Mouse (Mus musculus): ENCODE measurements around the gene Sgcg. TPM values are rescaled to one million over a fixed set of nuclear protein-coding genes. Genes with fewer than 3 reads are reported as not detected.
A peak's percentile ranks its signal among the peaks of the same experiment; 100 is the strongest.

Gene Sgcg
- total RNA-seq (2021): not detected
- long read RNA-seq, experiment 1: 0 reads
- long read RNA-seq, experiment 2: 0 reads

- DNase-seq (ENCODE audit: low spot score in 2 of 2): no peak
These were observed at the start of gene Sgcg for GRCm38 (mm10) chr14:61258352-61258751. Sgcg (minus strand) TSS chr14:61258490.

DNA sequence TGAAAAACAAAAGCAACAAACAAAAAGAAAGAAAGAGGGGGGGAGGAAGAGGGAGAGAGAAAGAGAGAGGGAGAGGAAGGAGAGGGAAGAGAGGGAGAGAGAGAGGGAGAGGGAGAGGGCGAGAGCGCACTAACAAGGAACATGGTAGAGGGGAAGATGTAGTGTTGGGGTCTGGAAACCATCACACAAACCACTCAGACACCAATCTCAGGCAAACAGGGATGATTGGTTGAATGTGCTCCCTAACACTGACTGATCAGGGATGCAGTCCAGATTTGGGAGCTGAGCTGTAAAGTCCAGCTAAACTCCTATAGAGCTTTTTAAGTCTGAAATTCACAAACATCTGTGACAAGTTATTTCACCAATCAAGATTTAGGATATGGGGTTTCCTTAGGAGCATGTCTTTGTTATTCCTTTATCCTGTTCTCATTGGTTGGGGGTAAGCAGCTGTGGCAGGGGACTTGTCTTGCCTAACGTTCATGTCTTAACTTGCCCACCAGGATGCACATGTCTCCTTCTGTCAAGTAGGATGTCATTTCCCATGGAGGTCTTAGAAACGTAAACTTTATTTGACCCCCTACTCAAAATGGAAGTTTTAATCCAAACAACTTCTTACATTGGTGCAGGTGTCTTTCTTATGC is 45.8 kb upstream of the Sgcg start:
- DNase-seq (ENCODE audit: low spot score in 2 of 2): no peak
- intact Hi-C loops (cut with DNase I): no loop called here

More at GRCm38 (mm10) chr14:61258352-61258751, at the start of gene Sgcg:
- intact Hi-C loops (cut with DNase I): no loop called here

- DNase-seq (ENCODE audit: low spot score in 2 of 2): no peak
- intact Hi-C loops (cut with DNase I): no loop called here
These were observed 44.1 kb upstream of the Sgcg start for GRCm38 (mm10) chr14:61302428-61302827.

DNA sequence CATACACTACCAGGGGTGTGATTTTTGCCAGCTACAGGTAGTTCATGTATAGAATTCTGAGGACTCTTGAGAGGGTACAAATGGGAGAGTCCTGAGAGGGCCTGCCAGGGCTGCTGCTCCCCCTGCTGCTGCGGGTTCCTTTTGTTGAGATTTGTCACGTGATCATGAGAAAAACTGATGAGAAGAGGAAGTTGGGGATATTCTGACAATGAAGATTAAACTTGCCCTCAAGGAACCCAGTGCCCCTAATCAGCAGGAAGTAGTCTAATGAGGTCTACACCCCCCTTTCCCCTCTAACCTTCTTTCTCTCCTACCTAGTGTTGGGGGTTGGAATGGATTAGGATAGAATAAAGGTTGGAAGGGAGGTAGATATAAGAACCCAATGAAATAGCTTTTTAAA is 43.0 kb upstream of the Sgcg start:
- intact Hi-C loops (cut with DNase I): no loop called here
- DNase-seq (ENCODE audit: low spot score in 2 of 2): no peak

DNA sequence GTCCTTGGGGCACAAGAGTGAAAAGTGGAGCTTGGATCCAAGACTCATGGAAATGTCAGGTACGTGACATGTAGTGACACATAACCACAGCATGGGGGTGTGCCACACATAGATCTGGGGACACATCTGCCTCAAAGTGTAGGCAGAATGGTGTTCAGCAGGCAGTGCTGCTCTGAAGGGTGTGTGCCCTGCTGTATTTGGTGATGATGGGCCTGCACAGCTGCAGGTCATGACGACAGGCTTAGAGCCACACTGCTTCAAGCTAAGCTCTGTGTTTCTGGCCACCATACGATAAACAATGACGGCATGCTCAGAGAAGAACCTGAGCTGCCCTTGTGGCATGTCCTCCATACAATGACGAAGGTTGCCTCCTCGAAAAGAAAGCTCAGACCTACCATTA is 41.5 kb upstream of the Sgcg start:
- DNase-seq (ENCODE audit: low spot score in 2 of 2): no peak
- intact Hi-C loops (cut with DNase I): no loop called here

GRCm38 (mm10) chr14:61294738-61295079 is 36.4 kb upstream of the Sgcg start:
- DNase-seq (ENCODE audit: low spot score in 2 of 2): peak; percentile 61 to 62
- intact Hi-C loops (cut with DNase I): loop anchor here (5.0 kb wide), 3 partner anchors 52 to 497 kb away; no protein-coding TSS in a partner anchor

- peak; percentile 64 to 69 for DNase-seq (ENCODE audit: low spot score in 2 of 2)
- intact Hi-C loops (cut with DNase I): loop anchor here (5.0 kb wide), 3 partner anchors 52 to 497 kb away; no protein-coding TSS in a partner anchor
These were observed 35.8 kb upstream of the Sgcg start for GRCm38 (mm10) chr14:61293884-61294737.

GRCm38 (mm10) chr14:61290664-61291063 is 32.4 kb upstream of the Sgcg start:
- intact Hi-C loops (cut with DNase I): loop anchor here (5.0 kb wide), 3 partner anchors 48 to 493 kb away; no protein-coding TSS in a partner anchor

GRCm38 (mm10) chr14:61288606-61289286 is 30.5 kb upstream of the Sgcg start:
- DNase-seq (ENCODE audit: low spot score in 2 of 2): no peak
- intact Hi-C loops (cut with DNase I): no loop called here

More at GRCm38 (mm10) chr14:61290664-61291063, 32.4 kb upstream of the Sgcg start:
- no peak for DNase-seq (ENCODE audit: low spot score in 2 of 2)

DNA sequence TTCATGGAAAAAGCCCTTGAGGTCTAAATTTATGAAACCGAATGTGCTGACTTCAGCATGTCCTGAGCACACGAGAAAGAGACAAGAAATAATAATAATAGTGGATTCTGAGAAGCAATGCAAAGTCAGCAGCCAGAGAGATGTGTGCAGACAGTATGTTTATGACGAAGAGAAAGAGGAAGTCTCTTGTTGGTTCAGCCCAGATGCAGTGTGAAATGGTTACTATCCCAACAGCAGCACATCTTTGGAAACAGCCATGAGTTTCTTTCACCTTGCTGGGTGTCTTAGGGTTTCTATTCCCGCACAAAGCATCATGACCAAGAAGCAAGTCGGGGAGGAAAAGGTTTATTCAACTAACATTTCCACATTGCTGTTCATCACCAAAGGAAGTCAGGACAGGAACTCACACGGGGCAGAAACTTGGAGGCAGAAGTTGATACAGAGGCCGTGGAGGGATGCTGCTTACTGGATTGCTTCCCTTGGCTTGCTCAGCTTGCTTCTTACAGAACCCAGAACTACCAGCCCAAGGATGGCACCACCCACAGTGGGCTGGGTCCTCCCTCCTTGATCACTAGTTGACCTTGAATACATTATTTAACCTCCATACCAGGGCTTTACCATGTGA is 20.5 kb upstream of the Sgcg start:
- intact Hi-C loops (cut with DNase I): no loop called here
- DNase-seq (ENCODE audit: low spot score in 2 of 2): no peak

DNA sequence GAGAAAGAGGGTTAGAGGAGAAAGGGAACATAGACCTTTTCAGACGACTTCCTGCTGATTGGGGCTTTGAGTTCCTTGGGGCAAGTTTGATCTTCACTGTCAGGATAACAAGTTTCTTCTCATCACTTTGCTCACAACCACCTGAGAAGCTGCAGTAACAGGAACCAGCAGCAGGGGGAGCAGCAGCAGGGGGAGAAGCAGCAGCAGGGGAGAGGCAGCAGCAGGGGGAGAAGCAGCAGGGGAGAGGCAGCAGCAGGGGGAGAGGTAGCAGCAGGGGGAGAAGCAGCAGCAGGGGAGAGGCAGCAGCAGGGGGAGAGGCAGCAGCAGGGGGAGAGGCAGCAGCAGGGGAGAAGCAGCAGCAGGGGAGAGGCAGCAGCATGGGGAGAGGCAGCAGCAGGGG is 19.0 kb upstream of the Sgcg start:
- peak in 1 of 2 experiments; percentile 39 for DNase-seq (ENCODE audit: low spot score in 2 of 2)
- intact Hi-C loops (cut with DNase I): no loop called here

DNA sequence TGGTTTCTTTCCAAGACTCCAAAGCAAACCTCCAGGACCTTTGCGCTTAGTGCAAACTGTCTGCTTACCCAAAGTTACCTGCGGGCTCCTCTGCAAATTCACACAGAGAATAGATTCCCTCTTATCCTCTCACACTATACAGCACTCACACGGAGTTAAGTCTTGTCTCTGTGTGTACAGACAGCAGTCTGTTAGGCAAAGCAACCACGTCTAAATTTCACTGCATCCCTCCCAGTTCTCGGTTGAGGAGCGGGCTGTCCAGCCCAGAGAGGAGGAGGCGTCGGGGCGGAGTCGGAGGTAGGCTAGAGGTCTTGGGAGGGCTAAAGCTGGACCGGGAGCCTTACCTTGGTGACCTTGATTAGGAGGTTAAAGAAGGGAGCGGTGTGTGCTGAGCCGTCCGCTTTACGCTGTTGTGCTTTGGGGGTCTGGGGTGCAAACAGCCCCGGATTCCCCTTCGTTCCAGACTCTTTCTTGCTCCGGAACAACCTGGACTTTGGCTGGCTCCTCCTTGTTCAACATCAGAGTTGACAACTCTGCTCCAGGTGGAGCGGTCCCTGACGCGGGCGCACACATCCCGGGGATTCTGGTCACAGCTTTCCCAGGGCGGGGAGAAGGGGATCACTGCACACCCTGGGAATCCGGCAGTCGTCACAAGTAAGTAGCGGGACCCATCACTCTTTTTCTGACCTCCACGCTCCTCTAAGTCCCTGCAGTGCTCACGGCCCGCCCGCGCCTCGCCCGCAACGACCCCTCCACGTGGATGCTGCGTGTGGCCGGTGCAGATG is 16.3 kb upstream of the Sgcg start:
- no peak for DNase-seq (ENCODE audit: low spot score in 2 of 2)
- intact Hi-C loops (cut with DNase I): no loop called here

DNA sequence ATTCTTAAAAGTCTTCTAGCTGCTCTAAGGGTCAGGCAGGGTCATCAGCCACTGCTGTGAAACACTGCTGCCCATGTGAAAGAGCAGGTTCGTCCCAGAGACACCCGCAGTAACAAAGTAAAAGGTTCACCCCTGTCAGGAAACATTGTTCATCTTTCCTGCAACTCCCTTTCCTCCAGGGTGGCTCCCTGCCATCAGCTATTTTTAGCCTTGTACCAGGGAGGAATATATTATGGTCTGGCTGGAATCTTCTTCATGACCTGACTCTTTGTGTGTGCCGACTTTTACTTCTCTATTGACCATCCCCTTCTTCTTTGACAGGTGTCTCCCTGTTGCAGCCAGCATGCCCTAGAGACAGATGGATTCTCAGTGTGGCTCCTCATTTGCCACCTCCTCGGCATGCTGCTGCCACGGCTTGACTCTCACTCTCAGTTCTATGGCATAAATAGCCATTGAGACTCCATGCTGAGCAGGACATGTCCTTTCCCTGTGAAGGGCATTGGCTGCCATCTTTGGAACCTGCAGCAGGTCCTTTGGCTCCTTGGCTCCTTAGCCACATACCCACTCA is 9.7 kb upstream of the Sgcg start:
- intact Hi-C loops (cut with DNase I): no loop called here
- DNase-seq (ENCODE audit: low spot score in 2 of 2): no peak

DNA sequence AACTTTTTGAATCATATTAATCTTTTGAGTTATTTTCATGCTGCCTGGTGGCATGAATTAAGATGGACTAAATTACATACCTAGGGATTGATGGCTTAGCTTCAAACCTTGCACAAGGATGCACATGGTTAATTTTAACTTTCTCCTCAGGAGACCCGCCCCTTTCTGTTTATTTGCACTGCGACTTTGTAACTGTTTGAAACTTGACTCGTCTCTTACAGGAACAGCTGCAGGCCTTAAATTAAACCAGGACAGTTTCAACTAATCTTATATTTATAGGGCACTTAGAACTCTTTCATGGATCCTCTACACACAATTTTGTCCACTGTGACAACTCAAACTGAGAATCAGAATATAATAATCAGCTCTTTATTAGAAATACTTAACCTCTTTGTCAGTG is 794 bp upstream of the Sgcg start:
- DNase-seq (ENCODE audit: low spot score in 2 of 2): no peak
- intact Hi-C loops (cut with DNase I): no loop called here

DNA sequence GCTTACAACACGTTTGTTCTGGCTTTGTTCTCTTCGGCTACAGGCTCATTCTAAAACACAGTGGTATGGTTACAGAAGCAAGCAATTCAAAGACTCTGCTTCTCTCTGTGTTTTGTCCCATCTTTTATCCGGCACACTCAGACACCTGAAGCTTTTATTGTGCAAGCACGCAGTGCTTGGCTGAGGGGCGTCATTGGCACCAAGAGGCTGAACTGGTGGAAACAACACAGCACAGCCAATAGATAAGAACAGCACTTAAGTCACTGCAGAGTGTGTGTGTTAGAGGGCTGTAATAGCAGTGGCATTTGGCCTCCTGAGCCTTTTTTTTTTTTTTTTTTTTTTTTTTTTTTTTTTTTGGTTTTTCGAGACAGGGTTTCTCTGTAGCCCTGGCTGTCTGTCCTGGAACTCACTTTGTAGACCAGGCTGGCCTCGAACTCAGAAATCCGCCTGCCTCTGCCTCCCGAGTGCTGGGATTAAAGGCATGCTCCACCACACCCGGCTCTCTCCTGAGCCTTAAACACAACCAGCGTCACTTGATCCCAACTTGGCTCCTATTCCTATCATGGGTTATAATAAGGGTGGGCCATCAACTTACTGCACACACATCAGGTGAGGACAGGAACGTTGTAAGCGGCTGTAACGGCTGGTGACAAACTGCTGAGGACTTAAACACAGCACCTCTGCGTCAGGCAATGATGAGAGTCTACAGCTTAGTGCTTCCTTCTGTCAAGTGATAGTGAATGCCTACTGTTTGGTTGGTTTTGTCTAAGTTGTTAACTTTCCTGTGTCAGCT is 5.5 kb downstream of the Sgcg start:
- intact Hi-C loops (cut with DNase I): no loop called here
- no peak for DNase-seq (ENCODE audit: low spot score in 2 of 2)

- DNase-seq (ENCODE audit: low spot score in 2 of 2): no peak
- intact Hi-C loops (cut with DNase I): no loop called here
These were observed 11.8 kb downstream of the Sgcg start for GRCm38 (mm10) chr14:61246444-61246843.

GRCm38 (mm10) chr14:61242611-61243010 is 15.7 kb downstream of the Sgcg start:
- DNase-seq (ENCODE audit: low spot score in 2 of 2): no peak
- intact Hi-C loops (cut with DNase I): loop anchor here (5.0 kb wide), 1 partner anchor 50 kb away; no protein-coding TSS in a partner anchor

DNA sequence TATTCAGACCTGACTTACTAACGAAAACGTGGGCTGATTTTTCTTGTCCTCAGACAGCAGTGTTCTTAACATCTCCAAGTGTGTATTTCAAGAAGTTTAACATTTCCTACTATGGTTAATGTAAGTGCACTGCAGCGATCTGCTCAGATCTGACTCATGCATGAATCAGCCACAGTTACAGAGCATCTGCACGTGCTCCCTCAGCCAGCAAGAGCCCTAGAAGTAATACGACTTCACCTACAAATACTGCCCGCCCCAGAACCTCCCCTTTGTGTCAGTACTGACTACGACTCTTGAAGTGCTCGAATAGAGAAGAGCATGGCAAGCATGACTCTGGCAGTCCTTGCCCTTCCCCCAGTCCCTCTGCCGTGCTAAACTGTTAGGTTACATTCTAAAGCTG is 19.5 kb downstream of the Sgcg start:
- DNase-seq (ENCODE audit: low spot score in 2 of 2): peak; percentile 53 to 66
- intact Hi-C loops (cut with DNase I): no loop called here

Measured in left cerebral cortex, postnatal 14 days (tissue).